Mouse (Mus musculus): ENCODE measurements around the gene Phrf1.

Gene Phrf1

DNA sequence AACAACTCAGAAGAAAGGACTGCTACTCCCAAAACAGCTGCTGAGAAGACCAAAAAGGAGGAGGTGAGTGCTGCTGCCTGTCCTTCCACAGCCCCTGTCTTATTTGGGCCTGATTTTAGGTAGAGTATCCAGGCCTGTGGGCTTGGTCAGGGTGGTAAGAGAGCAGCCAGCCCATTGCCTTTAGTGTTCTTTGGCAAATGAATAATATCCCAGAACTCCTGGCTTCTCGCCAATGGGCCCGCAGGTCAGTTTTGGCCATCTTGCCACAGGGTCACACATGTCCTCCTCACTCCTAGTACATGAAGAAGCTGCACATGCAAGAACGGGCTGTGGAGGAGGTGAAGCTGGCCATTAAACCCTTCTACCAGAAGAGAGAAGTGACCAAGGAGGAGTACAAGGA is 32.9 kb downstream of the Phrf1 start:
- DNase-seq = no peak

DNA sequence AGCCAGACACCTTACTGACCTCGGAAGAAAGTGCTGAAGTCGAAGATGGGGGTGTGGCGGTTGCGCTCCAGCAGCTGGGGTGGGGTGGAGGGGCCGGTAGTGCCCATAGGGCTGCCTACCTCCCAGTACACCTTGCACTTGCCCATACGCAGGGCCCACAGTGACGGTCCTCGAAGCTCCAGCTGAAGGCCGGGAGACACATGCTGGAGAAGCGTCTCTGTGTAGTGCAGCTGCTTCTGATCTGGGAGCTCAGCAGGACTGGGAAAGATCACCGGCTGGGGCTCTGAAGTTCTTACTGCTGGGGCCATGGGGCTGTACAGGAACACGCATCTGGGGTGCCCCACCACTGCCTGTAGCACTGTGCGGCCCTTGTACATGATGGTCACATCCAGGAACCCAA is 35.1 kb downstream of the Phrf1 start:
- no peak for DNase-seq

DNA sequence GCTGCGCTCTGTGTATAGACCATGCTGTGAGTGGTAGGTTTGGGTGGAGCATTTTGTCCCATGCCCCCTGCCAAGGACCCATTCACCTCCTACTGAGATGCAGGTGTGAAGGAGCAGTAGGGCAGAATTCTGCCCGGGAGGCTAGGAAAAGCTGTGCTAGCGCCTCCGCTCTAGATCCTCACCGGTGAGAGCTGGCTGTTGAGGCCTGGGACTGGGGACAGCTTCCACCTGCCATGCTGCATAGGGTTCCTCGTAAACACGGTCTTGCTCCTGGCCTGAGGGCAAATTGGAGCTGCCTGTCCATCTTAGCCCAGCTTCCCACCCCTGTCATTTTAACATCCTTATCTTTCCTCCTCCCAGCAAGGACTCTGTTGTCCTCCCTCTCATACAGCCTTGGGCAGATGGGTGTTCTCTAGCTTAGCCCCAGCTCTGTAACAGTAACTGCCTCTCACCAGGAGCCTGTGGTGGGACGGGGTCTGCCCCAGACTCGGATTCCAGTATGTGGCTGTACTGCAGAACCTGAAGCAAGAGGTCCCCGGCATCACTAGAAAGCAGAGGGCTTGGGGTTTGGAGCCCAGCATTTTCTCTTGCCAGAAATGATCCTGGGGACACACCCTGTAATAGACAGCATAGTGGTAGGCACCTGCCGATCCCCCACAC is 35.6 kb downstream of the Phrf1 start:
- no peak for DNase-seq

DNA sequence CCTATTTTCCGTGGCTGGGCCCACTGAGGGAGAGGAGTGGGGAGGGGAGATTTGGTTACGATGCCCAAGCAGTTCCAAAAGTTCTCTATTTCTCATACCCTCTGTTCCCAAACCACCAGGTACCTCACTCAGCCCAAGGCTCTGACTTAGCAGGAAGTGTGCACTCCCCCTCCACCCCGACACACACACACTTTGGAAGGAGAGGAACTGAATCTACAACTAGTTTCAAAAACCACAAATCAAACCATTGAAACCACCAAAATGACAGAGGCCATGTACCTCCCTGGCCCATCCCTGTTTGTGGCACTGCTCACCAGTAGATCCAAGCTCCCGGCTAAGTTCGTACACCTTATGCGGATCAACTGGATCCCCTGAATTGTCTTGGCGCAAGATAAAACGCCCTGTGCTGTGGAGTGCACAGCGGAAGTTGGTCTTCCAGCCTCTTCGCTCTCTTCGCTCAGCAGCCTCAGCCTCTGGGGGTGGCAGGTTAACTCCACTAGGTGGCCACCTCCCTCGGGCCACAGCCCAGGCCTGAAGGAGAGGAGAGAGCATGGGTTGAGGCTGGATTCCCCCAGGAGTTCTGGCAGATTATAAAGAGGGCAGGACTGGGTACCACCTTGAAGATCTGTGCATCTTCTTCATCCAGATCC is 36.3 kb downstream of the Phrf1 start:
- no peak for DNase-seq

DNA sequence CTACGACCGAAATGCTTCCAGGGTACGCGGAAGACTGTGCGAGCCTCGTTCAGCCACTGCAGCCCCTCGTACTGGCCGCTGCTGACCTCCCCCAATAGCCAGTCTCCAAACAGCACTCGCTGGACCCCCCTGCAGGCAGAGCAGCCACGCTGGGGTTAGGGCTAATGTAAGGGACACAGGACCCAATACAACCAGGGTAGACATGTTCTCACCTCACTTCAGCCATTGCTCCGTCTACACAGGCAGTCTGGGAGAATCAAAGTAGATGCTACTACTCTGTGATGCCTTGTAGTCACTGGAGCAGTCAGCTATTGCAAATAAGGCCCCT is 36.8 kb downstream of the Phrf1 start:
- DNase-seq = no peak

DNA sequence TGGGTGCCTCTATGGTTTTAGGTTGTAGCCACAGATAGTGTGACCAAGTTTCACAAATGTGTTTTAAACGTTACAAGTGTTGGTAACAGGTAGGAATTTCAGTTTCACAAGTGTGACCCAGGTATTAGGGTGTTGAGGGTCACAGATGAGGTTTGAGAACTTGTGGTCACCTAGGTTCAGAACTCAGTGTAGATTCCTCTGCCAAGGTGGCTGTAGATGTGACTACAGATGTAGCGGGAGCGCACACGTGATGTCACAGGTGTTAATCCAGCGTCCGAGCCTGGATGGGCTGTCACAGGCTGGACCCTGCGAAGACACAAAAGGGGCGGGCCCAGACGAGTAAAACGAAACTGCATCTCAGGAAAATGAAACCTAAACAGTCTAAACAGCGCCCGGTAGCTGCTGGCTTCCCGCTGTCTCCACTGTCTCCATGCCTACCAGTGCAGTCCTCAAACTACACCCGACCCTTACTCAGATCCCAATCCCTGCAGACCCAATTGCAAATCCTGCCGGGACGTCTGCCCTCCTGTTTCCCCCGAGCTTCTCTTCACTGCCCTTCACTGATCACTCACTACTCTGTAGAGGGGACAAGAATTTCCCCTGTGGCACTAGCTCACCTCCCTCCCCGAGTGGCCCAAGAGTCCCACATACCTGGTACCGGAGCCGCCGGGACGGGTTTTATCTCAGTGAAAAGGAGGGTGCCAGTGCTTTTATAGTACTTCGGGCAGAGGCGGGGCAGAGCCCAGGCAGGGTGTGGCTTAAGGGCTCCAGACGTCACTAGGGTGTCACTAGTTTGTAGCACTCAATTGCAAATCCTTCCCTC is 37.4 kb downstream of the Phrf1 start, which contains the start of gene Irf7:
Gene Irf7 (minus strand): TSS at position 743 of the 823 bp plus-strand sequence.
- DNase-seq = peak; percentile 41

DNA sequence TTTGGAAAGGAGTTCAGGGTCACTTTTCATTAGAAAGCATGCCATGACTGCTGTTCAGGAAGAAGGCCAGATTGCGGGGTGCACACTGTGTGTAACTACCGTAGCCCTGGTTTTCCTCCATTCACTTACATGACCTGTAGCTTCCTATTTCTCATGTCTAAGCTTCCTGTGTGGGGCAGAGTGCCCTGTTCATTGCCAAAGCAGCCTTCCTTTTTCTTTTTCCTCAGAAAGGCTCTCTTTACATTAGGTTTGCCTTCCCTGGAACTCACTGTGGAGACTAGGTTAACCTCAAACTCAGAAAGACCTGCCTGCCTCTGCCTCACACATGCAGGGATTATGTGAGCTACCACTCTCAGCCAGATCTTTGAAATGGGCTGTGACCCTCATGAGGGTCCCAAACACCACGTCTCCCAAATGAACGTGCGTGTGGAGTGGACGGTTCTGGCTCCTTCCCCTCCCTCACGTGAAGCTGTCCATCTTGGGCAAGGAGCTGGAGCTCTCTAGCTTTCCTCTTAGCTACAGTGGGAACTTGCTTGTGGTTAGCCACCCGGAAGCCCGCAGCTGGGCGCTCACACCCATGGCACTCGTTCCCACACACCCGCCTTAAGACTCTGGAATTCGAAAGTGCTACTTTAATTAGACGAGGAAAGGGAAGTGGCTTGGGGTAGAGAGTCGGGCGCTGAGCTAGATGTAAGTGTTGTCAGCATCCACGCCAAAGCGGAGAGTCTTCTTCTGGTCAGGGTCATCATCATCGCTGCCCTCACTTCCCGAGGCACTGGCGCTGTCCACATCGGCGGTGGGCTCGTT is 40.1 kb downstream of the Phrf1 start:
- DNase-seq = no peak

DNA sequence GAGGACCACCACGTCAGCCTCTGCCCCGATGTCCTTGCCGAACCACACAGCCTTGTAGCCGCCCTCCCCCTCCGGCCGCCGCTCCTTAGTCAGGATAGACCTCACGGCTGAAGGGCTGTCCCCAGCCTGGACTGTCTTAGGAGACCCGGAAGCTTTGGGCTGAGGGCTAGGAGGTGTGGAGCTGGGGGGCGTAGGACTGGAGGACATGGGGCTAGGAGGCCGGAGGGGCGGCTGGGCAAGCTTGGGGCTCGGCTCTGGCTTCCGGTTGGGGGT is 40.6 kb downstream of the Phrf1 start:
- no peak for DNase-seq

DNA sequence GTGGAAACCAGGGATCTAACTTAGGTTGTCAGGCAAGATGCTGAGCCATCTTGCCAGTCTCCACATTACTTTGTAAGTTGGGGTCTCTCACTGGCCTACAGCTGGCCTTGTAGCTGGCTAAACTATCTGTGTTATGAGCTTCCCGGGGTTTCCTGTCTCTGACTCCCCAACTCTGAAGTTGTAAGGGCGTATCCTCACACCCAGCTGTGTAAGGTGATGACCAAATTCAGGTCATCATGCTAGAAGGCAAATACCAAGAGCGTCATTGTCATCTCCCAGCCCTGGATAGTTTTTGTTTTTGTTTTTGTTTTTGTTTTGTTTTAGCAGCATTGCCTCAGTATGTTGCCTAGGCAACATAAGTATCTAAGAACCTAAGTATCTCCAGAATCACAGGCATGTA is 42.0 kb downstream of the Phrf1 start:
- no peak for DNase-seq

DNA sequence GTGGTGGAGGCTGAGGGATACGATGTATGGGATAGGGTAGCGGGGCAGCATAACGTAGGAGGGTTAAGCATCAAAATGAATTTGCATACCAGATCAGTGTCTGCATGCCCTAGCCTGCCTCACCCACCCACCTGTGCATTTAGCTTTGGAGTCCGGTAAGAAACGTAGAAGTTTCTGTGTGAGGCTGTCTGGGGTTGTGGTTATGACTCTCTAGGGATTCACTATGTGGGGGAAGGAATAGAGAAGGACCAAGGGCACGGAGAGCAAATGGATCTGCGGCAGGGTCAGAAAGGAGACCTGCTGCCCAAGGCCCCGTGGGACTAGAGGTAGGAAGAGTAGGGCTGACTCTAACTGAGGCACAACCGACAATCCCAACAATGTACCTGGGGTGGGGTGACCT is 46.8 kb downstream of the Phrf1 start:
- DNase-seq = no peak

DNA sequence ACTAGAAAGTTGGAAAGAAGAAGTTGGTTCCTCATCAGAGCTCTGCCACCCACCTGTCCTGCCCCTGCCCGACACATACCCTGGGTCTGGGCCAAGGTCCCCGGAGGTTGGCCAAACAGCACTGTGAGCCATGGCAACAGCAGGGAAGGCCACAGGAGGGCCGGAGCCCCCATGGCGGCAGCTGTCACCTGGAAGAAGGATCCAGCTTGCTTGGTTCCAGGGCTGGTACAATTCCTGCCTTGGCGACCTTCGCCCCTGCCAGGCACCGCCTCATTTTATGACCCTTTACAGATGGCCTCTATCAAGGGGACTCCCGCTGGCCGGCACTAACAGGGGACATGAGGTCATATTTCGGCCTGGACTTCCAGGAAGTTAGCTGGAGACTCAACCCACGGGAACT is 48.0 kb downstream of the Phrf1 start, which contains the start of gene Cdhr5:
Gene Cdhr5 (minus strand): TSS at position 241 of the 400 bp plus-strand sequence.
- DNase-seq = no peak

DNA sequence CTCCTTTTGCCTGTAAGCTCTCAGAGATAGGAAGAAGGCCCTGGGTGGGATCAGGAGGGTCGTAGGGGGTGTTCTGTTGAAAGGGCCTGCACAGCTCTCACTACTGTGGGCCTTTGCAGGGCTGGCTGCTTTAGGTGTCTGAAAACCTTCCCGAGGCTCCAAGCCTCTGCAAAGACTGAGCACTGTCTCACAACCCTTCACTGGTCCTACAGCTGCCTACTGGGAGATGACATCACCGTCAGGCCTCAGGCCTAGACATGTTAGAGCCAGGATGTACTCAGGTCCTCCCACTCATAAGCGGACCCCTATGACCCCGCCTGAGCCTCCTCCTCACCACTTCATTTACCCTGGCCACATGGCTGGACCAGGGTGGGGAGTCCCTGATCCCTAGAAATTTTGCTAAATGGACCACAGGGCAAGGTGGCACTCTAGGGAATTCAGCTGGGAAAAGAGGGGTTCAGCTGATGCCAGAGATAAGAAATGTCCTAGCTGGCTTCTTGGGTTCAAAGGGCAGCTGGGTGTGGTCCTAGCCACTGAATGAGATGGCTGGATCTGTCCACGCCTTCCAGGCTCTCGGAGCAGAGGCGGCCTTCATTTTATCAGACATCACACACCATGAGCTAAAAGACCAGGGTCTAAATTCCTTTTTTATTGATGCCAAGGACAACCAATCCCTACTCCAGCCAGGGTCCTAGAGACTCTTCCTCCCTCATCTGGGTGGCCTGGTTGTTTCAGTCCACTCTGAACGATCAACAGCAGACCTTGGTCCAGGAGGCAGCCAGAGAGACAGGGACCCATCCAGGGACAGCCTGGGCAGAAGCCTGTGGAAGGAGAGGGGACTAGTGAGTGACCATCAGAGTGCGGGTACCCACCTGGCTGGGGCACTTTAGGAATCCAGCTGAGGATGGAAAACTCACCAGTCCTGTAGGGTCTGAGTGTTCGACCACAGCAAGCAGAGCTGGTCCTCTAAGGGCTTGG is 49.4 kb downstream of the Phrf1 start:
- no peak for DNase-seq

DNA sequence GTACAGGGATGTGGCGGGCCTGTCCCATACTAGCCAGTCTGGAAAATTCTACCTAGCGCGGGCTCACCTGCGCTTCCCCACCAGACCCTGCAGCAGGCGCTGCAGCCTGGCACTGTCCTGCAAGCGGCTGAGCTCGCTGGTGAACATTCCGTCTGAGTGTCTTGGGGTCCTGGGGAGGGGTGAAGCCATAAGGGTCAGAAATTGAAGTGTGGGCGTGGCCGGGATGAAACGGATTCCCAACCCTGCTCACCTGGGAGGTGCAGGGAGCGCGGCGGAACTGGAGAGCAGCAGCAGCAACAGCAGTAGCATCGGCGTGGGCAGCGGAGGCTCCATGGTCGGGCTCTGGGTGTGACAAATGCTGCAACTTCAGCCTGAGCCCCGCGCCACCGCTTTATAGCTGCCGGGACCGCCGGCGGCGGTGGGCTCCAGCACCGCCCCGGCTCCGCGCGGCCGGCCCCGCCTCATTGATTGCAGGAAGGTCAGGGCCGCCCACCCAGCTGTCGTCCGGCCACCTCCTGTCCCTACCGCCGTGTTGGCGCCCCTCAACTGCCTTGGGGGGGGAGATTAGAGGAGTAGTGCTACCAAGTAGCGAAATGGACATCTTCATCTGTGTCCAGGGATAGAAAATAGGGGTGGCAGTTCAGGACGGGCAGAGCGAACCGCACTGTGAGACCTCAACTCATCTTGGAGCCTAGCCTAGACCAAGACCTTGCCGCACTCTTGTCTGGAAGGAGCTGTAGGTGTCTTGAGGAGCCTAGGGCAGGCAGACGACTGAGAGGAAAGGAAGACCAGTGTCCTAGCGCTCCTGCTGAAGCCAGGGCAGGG is 50.4 kb downstream of the Phrf1 start, which contains the start of gene Sct:
Gene Sct (minus strand): TSS at position 368 of the 825 bp plus-strand sequence.
- peak; percentile 63 for DNase-seq

DNA sequence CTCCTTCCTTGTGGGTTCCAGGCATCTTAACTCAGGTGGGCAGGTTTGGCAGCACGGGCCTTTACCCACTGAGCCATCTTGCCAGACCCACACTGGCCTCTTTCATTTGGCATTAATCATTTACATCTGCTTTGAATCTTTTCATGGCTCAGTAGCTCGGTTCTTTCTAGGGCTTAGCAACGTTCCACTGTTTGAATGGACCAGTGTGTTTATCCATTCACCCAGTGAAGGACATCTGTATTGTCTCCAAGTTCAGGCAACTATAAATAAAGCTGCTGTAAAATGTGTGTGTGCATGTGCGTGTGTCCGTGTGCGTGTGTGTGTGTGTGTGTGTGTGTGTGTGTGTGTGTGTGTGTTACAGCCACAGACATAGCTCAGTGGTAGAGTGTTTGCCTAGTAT is 52.9 kb downstream of the Phrf1 start:
- no peak for DNase-seq

DNA sequence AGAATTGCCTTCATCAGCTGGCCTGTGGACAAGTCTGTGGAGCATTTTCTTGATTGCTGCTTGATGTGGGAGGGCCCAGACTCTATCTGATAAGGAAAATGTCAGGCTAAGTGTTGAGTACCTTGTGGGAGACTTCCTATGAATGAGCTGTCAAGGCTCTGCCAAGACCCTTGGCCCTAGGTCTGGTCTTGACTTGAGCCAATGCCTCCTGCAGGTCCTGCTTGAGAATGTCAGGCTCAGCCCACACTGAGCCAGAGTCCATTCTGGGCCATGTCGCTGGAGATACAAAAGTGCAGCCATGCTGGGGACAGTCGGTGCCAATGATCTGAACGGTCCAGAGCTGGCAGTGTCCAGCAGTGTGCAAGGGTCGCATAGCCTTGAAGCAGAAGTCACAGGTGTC is 54.2 kb downstream of the Phrf1 start:
- no peak for DNase-seq

DNA sequence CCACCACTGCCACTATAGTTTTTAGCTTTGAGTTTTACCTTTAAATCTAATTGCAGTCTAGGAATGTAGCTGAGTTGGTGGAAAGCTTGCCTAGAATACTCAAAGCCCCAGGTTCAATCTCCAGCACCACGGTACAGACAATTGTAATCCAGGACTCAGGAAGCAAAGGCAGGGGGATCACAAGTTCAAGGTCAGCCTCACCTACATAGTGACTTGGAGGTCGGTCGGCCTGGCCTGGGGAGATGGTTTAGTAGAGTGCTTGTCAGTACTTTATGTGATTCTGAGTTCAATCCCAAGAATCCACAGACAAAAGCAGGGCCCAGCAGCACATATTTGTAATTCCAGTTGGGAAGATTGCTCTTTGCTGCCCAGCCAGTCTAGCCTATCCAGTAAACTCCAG is 59.5 kb downstream of the Phrf1 start:
- DNase-seq = no peak

DNA sequence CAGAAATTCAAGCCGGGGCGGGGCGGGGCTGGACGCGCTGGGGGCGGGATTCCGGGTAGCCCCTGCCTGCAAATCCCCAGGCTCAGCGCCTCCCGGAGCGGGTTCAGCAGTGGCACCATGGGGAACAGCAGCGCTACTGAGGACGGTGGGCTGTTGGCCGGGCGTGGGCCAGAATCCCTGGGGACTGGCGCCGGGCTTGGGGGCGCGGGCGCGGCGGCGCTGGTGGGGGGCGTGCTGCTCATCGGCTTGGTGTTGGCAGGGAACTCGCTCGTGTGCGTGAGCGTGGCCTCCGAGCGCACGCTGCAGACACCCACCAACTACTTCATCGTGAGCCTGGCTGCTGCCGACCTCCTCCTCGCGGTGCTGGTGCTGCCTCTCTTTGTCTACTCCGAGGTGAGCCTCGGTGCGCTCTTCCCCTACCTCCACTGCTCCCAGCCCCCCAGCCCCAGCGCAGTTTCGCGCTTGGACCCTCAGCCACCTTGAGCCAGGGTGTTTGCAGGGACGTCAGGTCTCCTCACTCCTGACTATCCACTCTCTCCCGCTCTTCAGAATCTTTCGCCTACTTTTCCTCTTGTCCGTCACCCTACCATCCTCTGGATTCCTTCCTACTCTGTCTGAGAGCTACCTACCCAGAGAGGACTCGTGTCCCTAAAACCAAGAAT is 63.5 kb downstream of the Phrf1 start, which contains the start of gene Drd4:
Gene Drd4 (plus strand): TSS at position 86 of the 662 bp plus-strand sequence.
- no peak for DNase-seq

DNA sequence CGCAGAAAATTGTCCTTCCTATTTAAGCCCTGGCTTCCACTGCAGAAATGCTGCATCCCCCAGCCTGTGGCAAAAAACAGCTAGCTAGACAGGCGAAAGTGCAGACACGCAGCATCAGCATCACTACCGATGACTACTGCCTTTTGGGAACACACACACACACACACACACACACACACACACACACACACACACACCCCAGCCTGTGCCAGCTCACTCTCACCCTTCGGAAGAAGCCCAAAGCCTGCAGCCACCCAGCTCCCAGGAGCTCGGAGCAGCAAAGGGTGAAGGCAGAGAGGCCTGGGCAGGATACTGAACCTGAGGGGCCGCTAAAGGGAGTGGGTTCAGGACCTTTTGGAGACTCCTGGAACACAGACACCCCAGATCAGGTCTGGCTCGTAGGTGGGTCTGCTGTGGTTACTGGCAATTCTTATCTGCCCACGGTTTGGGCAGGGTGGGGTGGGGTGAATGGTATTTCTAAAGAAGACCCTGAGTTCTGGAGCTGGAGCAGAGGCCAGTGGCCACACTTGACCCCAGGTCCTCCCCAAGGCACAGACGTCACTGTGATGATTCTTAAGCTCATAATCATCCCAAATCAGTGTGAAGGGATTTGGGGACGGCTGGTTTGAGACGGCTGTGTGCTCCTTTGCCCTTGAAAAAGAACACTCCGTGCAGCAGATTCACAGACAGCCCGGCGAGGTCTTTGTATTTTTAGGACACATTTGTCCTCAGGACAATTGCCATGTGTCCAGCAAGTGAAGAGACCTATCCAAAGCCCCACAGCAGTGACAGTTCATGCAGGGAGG is 64.2 kb downstream of the Phrf1 start:
- no peak for DNase-seq

DNA sequence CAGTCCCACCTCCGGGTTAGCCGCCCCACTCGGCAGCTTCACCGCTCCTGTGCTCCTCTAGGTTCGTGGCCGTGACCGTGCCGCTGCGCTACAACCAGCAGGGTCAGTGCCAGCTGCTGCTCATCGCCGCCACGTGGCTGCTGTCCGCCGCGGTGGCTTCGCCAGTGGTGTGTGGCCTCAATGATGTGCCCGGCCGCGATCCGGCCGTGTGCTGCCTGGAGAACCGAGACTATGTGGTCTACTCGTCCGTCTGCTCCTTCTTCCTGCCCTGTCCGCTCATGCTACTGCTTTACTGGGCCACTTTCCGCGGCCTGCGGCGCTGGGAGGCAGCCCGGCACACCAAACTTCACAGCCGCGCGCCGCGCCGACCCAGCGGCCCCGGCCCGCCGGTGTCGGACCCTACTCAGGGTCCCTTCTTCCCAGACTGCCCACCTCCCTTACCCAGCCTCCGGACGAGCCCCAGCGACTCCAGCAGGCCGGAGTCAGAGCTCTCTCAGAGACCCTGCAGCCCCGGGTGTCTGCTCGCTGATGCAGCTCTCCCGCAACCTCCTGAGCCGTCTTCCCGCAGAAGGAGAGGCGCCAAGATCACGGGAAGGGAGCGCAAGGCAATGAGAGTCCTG is 65.4 kb downstream of the Phrf1 start:
- no peak for DNase-seq

All from cerebellum, adult 9-10 months (tissue).